Mouse (Mus musculus): ENCODE data around the gene Spock2. TPM values are rescaled to one million over a fixed set of nuclear protein-coding genes. Genes with fewer than 3 reads are reported as not detected.

The Spock2 gene
- 1 to 10 TPM; 6.0 to 6.7 TPM for total RNA-seq (2021)
- long read RNA-seq, experiment 1, partial matches to known transcripts: 0 of 2 reads
- long read RNA-seq, experiment 1, other reads (novel, unspliced or antisense): 2 of 2 reads
- long read RNA-seq, experiment 2, partial matches to known transcripts: 3 of 5 reads
- long read RNA-seq, experiment 2, other reads (novel, unspliced or antisense): 2 of 5 reads

GRCm38 (mm10) chr10:60106146-60106530 lies at the start of gene Spock2:
Gene Spock2 (plus strand): TSS chr10:60106219.
- DNase-seq (ENCODE audit: low spot score in 2 of 2): peak in 1 of 2 experiments; percentile 37

- DNase-seq (ENCODE audit: low spot score in 2 of 2): no peak
These were observed 43.8 kb upstream of the Spock2 start for GRCm38 (mm10) chr10:60062173-60062572.

- DNase-seq (ENCODE audit: low spot score in 2 of 2): no peak
These were observed 43.1 kb upstream of the Spock2 start for GRCm38 (mm10) chr10:60062931-60063330.

- no peak for DNase-seq (ENCODE audit: low spot score in 2 of 2)
These were observed 39.5 kb upstream of the Spock2 start for GRCm38 (mm10) chr10:60066524-60066923.

- DNase-seq (ENCODE audit: low spot score in 2 of 2): no peak
These were observed 30.9 kb upstream of the Spock2 start for GRCm38 (mm10) chr10:60075159-60075558.

- no peak for DNase-seq (ENCODE audit: low spot score in 2 of 2)
These were observed 28.8 kb upstream of the Spock2 start for GRCm38 (mm10) chr10:60077226-60077625.

- DNase-seq (ENCODE audit: low spot score in 2 of 2): no peak
These were observed 28.1 kb upstream of the Spock2 start for GRCm38 (mm10) chr10:60077736-60078560.

GRCm38 (mm10) chr10:60078561-60078917 lies 27.5 kb upstream of the Spock2 start:
- peak in 1 of 2 experiments; percentile 57 for DNase-seq (ENCODE audit: low spot score in 2 of 2)

- no peak for DNase-seq (ENCODE audit: low spot score in 2 of 2)
These were observed 25.8 kb upstream of the Spock2 start for GRCm38 (mm10) chr10:60080171-60080570.

GRCm38 (mm10) chr10:60080601-60080981 lies 25.4 kb upstream of the Spock2 start:
- DNase-seq (ENCODE audit: low spot score in 2 of 2): no peak

- DNase-seq (ENCODE audit: low spot score in 2 of 2): peak in 1 of 2 experiments; percentile 36
These were observed 24.8 kb upstream of the Spock2 start for GRCm38 (mm10) chr10:60080982-60081825.

GRCm38 (mm10) chr10:60081905-60082304 lies 24.1 kb upstream of the Spock2 start:
- peak in 1 of 2 experiments; percentile 58 for DNase-seq (ENCODE audit: low spot score in 2 of 2)

GRCm38 (mm10) chr10:60084065-60084464 lies 22.0 kb upstream of the Spock2 start:
- DNase-seq (ENCODE audit: low spot score in 2 of 2): no peak

- DNase-seq (ENCODE audit: low spot score in 2 of 2): no peak
These were observed 13.7 kb upstream of the Spock2 start for GRCm38 (mm10) chr10:60092311-60092710.

GRCm38 (mm10) chr10:60093751-60094150 lies 12.3 kb upstream of the Spock2 start:
- no peak for DNase-seq (ENCODE audit: low spot score in 2 of 2)

GRCm38 (mm10) chr10:60095558-60095957 lies 10.5 kb upstream of the Spock2 start:
- no peak for DNase-seq (ENCODE audit: low spot score in 2 of 2)

GRCm38 (mm10) chr10:60096302-60096701 lies 9.7 kb upstream of the Spock2 start:
- no peak for DNase-seq (ENCODE audit: low spot score in 2 of 2)

GRCm38 (mm10) chr10:60097146-60097545 lies 8.9 kb upstream of the Spock2 start:
- no peak for DNase-seq (ENCODE audit: low spot score in 2 of 2)

- DNase-seq (ENCODE audit: low spot score in 2 of 2): no peak
These were observed 8.2 kb upstream of the Spock2 start for GRCm38 (mm10) chr10:60097774-60098173.

GRCm38 (mm10) chr10:60105391-60106145 lies 451 bp upstream of the Spock2 start:
- no peak for DNase-seq (ENCODE audit: low spot score in 2 of 2)
